Mouse (Mus musculus): ENCODE measurements around the gene Rcbtb2.

DNA sequence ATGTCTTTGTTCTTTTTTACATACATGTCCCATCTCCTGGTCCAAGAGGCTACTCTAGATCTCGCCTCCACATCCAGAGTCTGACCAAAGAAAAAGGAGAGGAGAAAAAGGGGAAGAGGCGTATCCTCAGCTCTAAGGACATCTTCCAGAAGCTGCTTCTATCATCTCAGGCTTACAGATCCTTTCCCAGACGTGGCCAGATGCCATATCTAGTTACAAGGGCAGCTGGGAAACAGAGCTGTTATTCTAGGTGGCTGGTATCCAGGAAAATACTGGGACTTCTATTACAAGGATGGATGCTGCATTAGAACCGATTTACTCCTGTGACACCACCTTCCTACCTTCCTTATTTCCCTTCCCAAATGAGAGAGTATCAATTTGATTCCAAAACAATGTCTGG is 9.9 kb downstream of the Rcbtb2 start:
- TF ChIP-seq CTCF (IDR thresholded peaks at IDR 0.05; ENCODE audit: extremely low read depth, insufficient read depth, insufficient read length, insufficient replicate concordance) = no peak
- TF ChIP-seq POLR2A (IDR thresholded peaks at IDR 0.05; ENCODE audit: low read depth, low read length) = no peak
